Mouse (Mus musculus): Measurements from ENCODE around the gene Acer2.

Gene Acer2

DNA sequence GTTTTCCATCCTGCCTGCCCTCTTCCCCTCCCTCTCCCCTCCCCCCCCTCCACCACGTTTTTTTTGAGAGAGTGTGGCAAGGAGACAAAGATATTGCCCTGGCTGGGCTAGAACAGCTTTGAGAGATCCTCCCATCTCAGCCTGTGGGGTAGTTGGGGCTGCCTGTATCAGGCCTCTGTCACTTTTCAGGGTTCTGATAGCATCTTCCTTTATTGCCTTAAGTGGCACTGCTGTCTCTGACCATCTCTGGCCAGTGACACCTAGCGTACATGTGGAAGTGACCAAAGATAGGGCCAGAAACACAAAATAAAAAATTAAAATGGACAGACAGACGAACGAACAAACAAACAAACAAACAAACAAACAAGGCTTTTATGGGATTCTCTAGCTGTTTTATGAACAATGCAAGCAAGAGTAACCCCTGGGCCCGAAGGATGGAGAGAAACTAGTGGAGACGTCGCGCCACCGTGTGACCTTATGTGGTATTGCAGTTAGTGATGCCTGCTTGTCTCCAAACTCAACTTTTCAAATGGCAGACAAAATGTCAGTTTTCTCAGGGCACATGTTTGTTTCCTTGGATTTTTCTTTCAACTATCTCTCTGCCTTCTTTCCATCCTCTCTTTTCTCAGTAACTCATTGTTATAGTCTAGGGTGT is 50.7 kb downstream of the Acer2 start:
- Histone ChIP-seq H3K27me3 (ENCODE audit: insufficient read depth, low read length) (no peaks in the 10 kb centered on the region), H3K4me1 (replicated peaks; ENCODE audit: low read depth, low read length) (peaks cover 10% of the 10 kb centered on the region), H3K36me3 (ENCODE audit: insufficient read depth, low read length) (no peaks in the 10 kb centered on the region), H3K9me3 (ENCODE audit: low read length) (no peaks in the 10 kb centered on the region), H3K4me3 (replicated peaks; ENCODE audit: low read length) (no peak overlapping the region)
- TF ChIP-seq POU5F1 (IDR thresholded peaks at IDR 0.05; ENCODE audit: borderline replicate concordance, low read length) (no peak), CTCF (conservative IDR thresholded peaks at IDR 0.05; ENCODE audit: low read length) (peak; percentile 69)

DNA sequence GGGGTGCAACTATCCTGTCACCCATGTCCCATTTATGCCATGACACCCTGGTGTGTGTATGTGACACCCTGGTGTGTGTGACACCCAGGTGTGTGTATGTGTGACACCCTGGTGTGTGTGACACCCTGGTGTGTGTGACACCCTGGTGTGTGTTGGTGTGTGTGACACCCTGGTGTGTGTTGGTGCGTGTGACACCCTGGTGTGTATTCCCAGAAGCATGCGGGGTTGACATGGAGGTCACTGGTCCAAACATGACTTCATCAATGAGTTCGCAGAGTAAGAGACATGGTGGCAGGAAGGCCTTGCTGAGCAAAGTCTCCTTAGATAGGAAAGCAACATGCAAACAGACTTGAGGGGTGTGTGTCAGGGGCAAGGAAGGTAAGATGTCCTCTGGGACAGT is 52.8 kb downstream of the Acer2 start:
- no peak for TF ChIP-seq POU5F1 (IDR thresholded peaks at IDR 0.05; ENCODE audit: borderline replicate concordance, low read length)
- TF ChIP-seq CTCF (conservative IDR thresholded peaks at IDR 0.05; ENCODE audit: low read length): no peak
- no peak for TF ChIP-seq NANOG (IDR thresholded peaks at IDR 0.05; ENCODE audit: borderline replicate concordance, low read length)
- Histone ChIP-seq H3K36me3 (ENCODE audit: insufficient read depth, low read length) (peaks cover 1% of the 10 kb centered on the region), H3K27me3 (ENCODE audit: insufficient read depth, low read length) (no peaks in the 10 kb centered on the region), H3K9me3 (ENCODE audit: low read length) (no peaks in the 10 kb centered on the region), H3K4me3 (replicated peaks; ENCODE audit: low read length) (no peak overlapping the region), H3K4me1 (replicated peaks; ENCODE audit: low read depth, low read length) (peaks cover 14% of the 10 kb centered on the region)

DNA sequence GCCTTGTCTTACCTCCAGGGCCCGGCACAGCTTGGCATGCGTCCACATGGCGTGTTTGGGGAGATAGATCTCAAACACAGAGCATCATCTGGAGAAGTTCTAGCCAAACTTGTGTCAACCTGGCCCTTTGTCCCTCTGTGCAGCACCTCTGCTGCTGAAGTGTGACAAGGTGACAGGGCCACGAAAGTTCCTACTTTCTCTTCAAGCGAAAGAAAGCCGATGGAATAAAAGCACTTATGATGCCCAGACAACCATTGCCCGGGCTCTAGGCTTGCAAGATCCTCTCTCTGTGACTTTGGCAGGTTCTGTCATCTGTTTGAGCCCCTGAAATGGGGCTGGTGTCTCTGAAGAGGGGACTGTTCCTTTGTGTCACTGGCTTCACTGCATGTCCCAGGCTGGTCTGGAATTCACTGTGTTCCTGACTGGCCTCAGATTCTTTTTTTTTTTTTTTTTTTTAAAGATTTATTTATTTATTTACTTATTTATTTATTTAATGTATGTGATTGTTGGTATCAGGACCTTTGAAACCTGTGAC is 56.0 kb downstream of the Acer2 start:
- TF ChIP-seq POU5F1 (IDR thresholded peaks at IDR 0.05; ENCODE audit: borderline replicate concordance, low read length): no peak
- Histone ChIP-seq H3K27me3 (ENCODE audit: insufficient read depth, low read length) (no peaks in the 10 kb centered on the region), H3K36me3 (ENCODE audit: insufficient read depth, low read length) (peaks cover 29% of the 10 kb centered on the region), H3K9me3 (ENCODE audit: low read length) (no peaks in the 10 kb centered on the region), H3K4me1 (replicated peaks; ENCODE audit: low read depth, low read length) (peaks cover 27% of the 10 kb centered on the region), H3K4me3 (replicated peaks; ENCODE audit: low read length) (peak overlapping the region; percentile 84)

DNA sequence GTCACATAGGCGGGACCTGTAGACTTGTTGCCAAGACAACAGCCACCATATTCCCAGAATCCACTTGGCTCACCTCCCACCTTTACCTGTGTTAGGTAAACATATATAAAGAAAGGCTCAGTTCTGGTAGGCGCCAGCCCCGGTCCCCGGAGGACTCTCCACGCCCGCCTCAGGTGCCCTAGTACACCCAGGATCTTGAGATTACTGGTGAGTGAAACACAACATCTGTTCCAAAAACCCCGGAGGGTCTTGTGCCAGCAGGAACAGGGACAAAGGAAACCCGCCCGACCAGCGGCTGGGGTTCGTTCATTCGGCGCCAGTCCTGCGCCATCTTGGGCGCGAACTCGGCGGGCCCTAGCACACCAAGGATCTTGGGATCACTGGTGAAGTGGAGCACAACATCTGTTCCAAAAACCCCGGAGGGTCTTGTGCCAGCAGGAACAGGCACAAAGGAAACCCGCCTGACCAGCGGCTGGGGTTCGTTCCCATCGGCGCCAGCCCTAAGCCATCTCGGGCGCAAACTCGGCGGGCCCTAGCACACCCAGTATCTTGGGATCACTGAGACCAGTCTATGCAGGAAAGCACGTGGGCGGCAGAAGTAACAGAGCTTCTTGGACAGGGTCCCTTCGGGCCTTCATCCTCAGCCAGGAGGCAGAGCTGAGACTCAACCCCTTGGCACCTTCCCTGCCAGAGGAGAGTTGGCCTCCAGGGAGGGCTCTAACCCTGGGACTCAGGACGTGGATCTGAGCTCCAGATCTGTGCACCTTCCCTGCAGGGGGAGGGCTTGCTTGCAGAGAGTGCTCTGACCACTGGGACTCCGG is 56.6 kb downstream of the Acer2 start:
- Histone ChIP-seq H3K27me3 (ENCODE audit: insufficient read depth, low read length) (no peaks in the 10 kb centered on the region), H3K4me1 (replicated peaks; ENCODE audit: low read depth, low read length) (peaks cover 31% of the 10 kb centered on the region), H3K9me3 (ENCODE audit: low read length) (no peaks in the 10 kb centered on the region), H3K4me3 (replicated peaks; ENCODE audit: low read length) (peak overlapping the region; percentile 84), H3K36me3 (ENCODE audit: insufficient read depth, low read length) (peaks cover 29% of the 10 kb centered on the region)
- TF ChIP-seq CTCF (conservative IDR thresholded peaks at IDR 0.05; ENCODE audit: low read length) (no peak), NANOG (IDR thresholded peaks at IDR 0.05; ENCODE audit: borderline replicate concordance, low read length) (no peak), POU5F1 (IDR thresholded peaks at IDR 0.05; ENCODE audit: borderline replicate concordance, low read length) (no peak)

DNA sequence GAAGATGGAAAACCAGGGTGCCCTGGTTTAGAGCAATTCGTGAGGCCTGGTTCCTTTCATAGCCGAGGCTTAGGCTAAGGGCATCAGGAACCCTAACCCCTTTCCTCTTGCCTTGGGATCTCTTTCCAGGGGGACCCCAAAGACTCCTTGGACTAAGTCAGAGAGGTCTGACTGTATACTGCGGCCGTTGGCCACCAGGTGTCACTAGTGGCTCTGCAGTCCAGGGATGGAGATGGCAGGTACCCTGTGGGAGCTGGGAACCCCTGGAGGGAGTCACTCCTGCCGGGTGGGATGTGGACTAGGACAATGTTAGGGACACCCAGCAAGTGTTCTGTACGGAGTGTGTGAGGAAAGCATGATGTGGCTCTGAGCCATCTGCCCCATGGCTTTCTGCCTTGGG is 58.8 kb downstream of the Acer2 start:
- peaks cover 38% of the 10 kb centered on the region for H3K4me1 ChIP-seq (replicated peaks; ENCODE audit: low read depth, low read length)
- H3K27me3 ChIP-seq (ENCODE audit: insufficient read depth, low read length): no peaks in the 10 kb centered on the region
- TF ChIP-seq CTCF (conservative IDR thresholded peaks at IDR 0.05; ENCODE audit: low read length) (peak; percentile 70), NANOG (IDR thresholded peaks at IDR 0.05; ENCODE audit: borderline replicate concordance, low read length) (no peak), POU5F1 (IDR thresholded peaks at IDR 0.05; ENCODE audit: borderline replicate concordance, low read length) (no peak)
- peaks cover 29% of the 10 kb centered on the region for H3K36me3 ChIP-seq (ENCODE audit: insufficient read depth, low read length)
- no peak overlapping the region for H3K4me3 ChIP-seq (replicated peaks; ENCODE audit: low read length)
- H3K9me3 ChIP-seq (ENCODE audit: low read length): no peaks in the 10 kb centered on the region

GRCm38 (mm10) chr4:86936217-86936616 is 62.0 kb downstream of the Acer2 start:
- no peak for TF ChIP-seq CTCF (conservative IDR thresholded peaks at IDR 0.05; ENCODE audit: low read length)
- TF ChIP-seq NANOG (IDR thresholded peaks at IDR 0.05; ENCODE audit: borderline replicate concordance, low read length): no peak
- TF ChIP-seq POU5F1 (IDR thresholded peaks at IDR 0.05; ENCODE audit: borderline replicate concordance, low read length): no peak
- peaks cover 25% of the 10 kb centered on the region for H3K4me1 ChIP-seq (replicated peaks; ENCODE audit: low read depth, low read length)
- no peaks in the 10 kb centered on the region for H3K27me3 ChIP-seq (ENCODE audit: insufficient read depth, low read length)
- peaks cover 29% of the 10 kb centered on the region for H3K36me3 ChIP-seq (ENCODE audit: insufficient read depth, low read length)
- no peaks in the 10 kb centered on the region for H3K9me3 ChIP-seq (ENCODE audit: low read length)
- H3K4me3 ChIP-seq (replicated peaks; ENCODE audit: low read length): no peak overlapping the region

GRCm38 (mm10) chr4:86936706-86937105 is 62.5 kb downstream of the Acer2 start:
- H3K4me1 ChIP-seq (replicated peaks; ENCODE audit: low read depth, low read length): peaks cover 25% of the 10 kb centered on the region
- H3K4me3 ChIP-seq (replicated peaks; ENCODE audit: low read length): no peak overlapping the region
- no peak for TF ChIP-seq POU5F1 (IDR thresholded peaks at IDR 0.05; ENCODE audit: borderline replicate concordance, low read length)
- TF ChIP-seq CTCF (conservative IDR thresholded peaks at IDR 0.05; ENCODE audit: low read length): no peak
- TF ChIP-seq NANOG (IDR thresholded peaks at IDR 0.05; ENCODE audit: borderline replicate concordance, low read length): no peak
- no peaks in the 10 kb centered on the region for H3K9me3 ChIP-seq (ENCODE audit: low read length)
- peaks cover 29% of the 10 kb centered on the region for H3K36me3 ChIP-seq (ENCODE audit: insufficient read depth, low read length)
- H3K27me3 ChIP-seq (ENCODE audit: insufficient read depth, low read length): no peaks in the 10 kb centered on the region

DNA sequence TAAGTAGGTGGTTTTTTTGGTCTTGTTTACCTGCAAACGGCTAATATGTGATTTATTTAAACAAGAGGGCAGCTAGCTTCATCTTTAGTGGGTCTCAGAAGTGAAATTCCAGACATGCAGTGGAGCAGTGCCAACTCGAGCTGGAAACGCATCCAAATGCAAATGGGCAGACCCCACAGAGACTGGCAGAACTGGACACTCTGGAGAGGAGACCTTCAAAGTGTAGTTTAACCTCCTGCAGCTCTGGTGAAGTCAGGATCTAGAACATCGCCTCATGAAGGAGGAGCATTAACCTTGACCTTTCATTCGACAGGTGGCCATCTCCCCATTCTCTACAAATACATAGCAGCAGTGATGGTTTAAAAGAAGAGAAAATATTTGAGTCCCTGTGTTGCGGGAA is 68.5 kb downstream of the Acer2 start:
- no peaks in the 10 kb centered on the region for H3K9me3 ChIP-seq (ENCODE audit: low read length)
- TF ChIP-seq POU5F1 (IDR thresholded peaks at IDR 0.05; ENCODE audit: borderline replicate concordance, low read length) (no peak), NANOG (IDR thresholded peaks at IDR 0.05; ENCODE audit: borderline replicate concordance, low read length) (no peak), CTCF (conservative IDR thresholded peaks at IDR 0.05; ENCODE audit: low read length) (no peak)
- H3K36me3 ChIP-seq (ENCODE audit: insufficient read depth, low read length): no peaks in the 10 kb centered on the region
- H3K4me3 ChIP-seq (replicated peaks; ENCODE audit: low read length): peak overlapping the region; percentile 52
- H3K4me1 ChIP-seq (replicated peaks; ENCODE audit: low read depth, low read length): peaks cover 12% of the 10 kb centered on the region
- H3K27me3 ChIP-seq (ENCODE audit: insufficient read depth, low read length): no peaks in the 10 kb centered on the region
